Mouse (Mus musculus): ENCODE results near the gene Ror2.
A peak's percentile ranks its signal among the peaks of the same experiment; 100 is the strongest.

Ror2 gene

GRCm38 (mm10) chr13:53145511-53145910 is 140.4 kb downstream of the Ror2 start:
- ATAC-seq (ENCODE audit: insufficient number of reproducible peaks, low FRiP score, low TSS enrichment): no peak

GRCm38 (mm10) chr13:53143076-53143475 is 142.8 kb downstream of the Ror2 start:
- no peak for ATAC-seq (ENCODE audit: insufficient number of reproducible peaks, low FRiP score, low TSS enrichment)

DNA sequence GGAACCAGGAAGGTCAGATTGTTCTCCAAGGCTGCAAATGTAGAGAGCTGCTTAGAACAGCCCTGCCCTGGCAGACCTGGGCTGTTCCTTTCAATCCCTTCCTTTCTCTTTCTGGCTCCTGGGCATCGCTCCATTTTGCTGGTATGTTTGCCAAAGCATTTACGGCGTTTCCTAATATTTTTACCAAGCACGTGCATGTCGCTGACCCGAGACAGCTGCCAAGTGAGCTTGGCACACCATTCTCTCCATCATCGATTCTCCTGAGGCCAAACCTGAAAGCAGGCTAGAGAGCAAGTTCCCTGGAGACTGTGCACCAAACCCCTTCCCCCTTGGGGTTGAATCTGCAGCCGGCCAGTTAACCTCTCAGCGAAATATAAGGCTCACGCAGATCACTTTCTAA is 143.7 kb downstream of the Ror2 start:
- no peak for ATAC-seq (ENCODE audit: insufficient number of reproducible peaks, low FRiP score, low TSS enrichment)

DNA sequence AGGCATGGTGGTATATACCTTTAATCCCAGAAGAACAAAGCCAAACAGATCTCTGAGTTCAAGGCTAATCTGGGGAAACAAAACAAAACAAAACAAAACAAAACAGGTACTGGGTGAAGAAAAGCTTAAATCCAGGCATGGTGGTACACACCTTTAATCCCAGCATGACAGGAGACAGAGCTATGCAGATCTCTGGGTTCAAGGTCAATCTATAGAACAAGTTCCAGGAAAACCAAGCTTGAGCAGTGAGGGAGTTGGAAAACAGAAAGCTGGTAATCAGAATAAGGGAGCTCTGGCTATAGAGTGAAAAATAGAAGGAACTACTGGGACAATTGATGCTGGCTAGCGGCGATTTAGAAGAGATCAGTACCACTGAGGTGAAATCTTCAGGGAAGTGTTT is 145.6 kb downstream of the Ror2 start:
- ATAC-seq (ENCODE audit: insufficient number of reproducible peaks, low FRiP score, low TSS enrichment): no peak

GRCm38 (mm10) chr13:53130567-53130966 is 155.4 kb downstream of the Ror2 start:
- no peak for ATAC-seq (ENCODE audit: insufficient number of reproducible peaks, low FRiP score, low TSS enrichment)

DNA sequence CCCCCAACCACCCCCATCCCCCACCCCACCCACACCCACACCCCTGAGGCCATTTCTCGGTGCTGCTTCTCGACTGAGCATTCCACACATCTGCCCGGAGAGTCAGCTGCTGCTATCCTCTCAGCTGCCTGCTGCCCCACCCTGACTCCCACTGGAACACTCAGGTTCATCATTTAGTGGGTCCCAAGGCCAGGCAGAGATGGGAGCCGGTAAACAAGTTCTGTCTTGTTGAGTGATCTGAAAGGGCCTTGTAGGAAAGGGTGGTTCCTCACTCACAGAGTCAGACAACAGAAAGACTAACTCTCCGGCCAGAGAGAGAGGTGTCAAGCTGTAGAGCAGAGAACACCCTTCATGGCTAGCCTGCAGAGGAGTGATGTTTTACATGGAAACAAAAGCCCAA is 155.9 kb downstream of the Ror2 start:
- no peak for ATAC-seq (ENCODE audit: insufficient number of reproducible peaks, low FRiP score, low TSS enrichment)

DNA sequence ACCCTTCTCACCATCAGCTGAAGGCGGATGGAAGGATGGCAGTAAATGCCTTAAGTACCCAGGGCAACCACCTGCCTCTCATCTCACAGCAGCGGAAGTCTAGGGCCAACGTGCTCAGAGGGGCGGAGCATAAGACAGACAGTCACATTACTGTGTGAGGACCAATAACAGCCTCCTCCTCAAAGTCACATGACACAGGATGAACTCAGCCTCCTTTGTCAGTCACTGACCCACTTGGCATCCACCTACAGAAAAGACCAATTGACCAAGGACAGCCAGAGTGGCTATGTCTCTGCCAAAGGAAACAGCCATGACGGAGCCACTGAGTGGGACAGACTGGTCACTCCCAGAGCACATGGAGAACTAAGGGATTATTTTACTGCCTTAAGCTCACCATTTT is 160.3 kb downstream of the Ror2 start:
- no peak for ATAC-seq (ENCODE audit: insufficient number of reproducible peaks, low FRiP score, low TSS enrichment)

DNA sequence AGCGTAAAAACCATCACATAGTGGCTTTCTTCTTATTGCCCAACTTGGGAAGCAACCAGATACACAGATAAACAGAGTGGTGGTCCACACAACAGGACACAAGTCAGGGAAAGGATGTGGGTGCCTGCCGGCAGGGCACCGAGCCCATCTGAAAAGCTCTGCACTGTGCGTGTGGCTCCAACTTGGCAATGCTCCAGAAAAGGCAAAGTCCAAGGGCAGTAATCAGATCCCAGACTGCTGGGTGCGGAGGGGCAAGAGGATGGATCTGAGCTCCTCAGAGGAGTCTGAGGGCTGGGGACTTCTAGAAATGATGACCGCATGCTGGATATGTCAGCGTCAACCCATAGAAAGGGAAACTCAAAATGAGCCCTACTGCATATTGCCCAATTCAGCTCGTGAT is 163.8 kb downstream of the Ror2 start:
- no peak for ATAC-seq (ENCODE audit: insufficient number of reproducible peaks, low FRiP score, low TSS enrichment)

GRCm38 (mm10) chr13:53120906-53121305 is 165.0 kb downstream of the Ror2 start:
- ATAC-seq (ENCODE audit: insufficient number of reproducible peaks, low FRiP score, low TSS enrichment): no peak

DNA sequence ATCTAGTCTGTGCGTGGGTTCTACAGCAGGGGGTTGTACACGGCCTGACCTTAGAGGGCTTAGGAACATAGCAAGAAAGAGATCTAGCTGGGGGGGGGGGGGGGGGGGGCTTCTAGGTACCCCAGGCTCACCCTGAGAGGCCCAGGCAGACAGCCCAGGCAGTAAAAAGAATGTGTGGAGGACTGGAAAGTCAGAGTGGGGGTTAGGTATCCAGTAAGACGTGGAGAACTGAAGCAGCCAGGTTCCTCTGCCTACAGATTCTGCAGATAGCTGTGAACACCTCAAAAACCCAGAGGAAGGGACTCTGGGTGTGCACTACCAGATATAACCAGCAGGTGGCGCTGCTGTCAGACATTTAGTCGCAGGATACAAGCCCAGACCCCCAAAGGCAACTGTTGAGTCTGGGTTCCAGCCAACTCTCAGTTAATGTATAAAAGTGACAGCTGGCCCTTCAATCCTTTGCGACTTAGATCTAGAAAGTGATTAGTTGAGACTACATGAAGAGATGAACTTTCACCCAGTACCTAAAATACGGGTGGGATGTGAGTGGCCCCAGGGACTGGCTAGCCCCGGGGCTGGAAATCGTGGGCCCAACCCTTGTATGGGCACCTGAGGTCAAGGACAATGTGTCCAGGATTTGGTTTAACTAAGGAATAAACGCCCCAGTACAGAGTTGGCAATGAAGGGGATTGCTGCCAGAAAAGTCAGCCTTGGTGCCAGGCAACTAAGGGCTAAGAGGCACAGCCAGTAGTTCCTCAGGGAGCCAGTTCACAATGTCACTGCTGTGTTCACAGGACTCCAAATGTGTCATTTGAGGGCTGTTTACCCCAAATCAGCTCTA is 166.1 kb downstream of the Ror2 start:
- ATAC-seq (ENCODE audit: insufficient number of reproducible peaks, low FRiP score, low TSS enrichment): no peak

DNA sequence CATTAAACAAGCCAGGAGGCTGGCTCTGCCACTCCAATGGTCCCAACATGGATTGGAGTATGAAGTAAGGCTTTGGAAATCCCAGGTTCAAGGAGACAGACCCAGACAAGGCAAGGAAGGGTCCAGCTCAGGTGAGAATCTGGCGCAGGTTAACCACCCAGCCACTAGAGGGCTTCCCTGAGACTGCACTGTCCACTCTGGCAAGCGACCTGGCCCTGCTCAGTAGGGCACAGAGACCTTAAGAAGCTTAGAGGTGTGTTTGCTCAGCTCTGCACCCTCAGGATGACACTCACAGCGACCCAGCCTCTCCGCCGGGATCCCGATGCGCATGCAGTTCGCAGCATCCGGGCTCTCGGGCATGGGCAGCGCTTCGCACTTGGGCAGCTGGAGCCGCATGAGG is 167.5 kb downstream of the Ror2 start:
- no peak for ATAC-seq (ENCODE audit: insufficient number of reproducible peaks, low FRiP score, low TSS enrichment)

DNA sequence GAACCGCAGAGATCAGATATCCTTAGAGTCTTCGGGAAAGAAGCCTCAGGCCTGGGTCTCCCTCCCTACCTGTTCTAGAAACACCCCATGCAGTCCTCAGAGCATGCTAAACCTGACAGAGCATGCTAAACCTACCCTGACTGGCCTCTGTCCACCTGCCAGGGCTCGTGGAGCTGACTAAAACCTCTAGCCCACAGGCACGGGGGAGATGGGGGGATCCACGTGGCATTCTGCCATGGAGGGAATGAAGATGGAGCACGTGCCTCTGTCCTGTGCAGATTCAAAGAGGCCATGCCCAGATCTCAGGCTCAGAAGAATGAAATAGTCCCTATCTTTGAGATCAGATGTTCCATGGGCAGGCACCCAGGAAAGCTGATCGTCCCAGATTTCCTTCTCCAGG is 168.0 kb downstream of the Ror2 start:
- ATAC-seq (ENCODE audit: insufficient number of reproducible peaks, low FRiP score, low TSS enrichment): no peak

DNA sequence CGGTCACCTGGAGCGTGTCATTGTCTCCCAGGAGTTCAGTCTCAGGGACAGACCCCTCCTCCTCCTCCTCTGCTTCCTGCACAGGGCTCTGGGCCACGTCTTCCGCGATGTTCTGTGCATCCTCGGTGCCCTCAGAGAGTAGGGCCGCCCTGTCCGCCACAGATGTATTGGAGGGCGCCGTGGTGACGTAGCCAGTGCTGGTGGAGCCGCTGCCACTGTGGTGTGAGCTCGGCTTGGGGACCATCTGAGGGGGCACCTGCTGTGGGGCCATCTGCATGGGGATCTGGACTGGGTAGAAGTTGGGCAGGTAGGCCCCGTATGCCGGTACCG is 175.7 kb downstream of the Ror2 start:
- ATAC-seq (ENCODE audit: insufficient number of reproducible peaks, low FRiP score, low TSS enrichment): no peak

GRCm38 (mm10) chr13:53109560-53110248 is 176.2 kb downstream of the Ror2 start:
- ATAC-seq (ENCODE audit: insufficient number of reproducible peaks, low FRiP score, low TSS enrichment): peak; percentile 69

DNA sequence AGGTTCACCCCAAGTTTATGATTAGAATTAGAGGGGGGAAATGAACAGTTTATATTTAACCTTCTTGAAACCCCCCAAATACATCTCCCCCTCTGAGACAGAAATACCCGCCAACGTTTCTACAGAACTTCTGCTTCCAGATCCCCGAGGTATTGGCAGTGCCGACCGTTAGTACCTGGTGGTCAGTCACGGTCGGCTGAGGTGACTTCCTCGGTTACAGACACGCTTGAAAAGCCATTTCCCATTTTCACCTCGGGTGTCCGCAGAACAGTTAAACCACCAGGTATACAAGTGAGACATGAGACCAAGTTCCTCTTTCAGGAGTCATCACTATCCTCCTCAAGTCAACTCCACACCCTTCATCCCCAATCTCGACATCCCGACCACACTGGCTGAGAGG is 179.2 kb downstream of the Ror2 start:
- no peak for ATAC-seq (ENCODE audit: insufficient number of reproducible peaks, low FRiP score, low TSS enrichment)

DNA sequence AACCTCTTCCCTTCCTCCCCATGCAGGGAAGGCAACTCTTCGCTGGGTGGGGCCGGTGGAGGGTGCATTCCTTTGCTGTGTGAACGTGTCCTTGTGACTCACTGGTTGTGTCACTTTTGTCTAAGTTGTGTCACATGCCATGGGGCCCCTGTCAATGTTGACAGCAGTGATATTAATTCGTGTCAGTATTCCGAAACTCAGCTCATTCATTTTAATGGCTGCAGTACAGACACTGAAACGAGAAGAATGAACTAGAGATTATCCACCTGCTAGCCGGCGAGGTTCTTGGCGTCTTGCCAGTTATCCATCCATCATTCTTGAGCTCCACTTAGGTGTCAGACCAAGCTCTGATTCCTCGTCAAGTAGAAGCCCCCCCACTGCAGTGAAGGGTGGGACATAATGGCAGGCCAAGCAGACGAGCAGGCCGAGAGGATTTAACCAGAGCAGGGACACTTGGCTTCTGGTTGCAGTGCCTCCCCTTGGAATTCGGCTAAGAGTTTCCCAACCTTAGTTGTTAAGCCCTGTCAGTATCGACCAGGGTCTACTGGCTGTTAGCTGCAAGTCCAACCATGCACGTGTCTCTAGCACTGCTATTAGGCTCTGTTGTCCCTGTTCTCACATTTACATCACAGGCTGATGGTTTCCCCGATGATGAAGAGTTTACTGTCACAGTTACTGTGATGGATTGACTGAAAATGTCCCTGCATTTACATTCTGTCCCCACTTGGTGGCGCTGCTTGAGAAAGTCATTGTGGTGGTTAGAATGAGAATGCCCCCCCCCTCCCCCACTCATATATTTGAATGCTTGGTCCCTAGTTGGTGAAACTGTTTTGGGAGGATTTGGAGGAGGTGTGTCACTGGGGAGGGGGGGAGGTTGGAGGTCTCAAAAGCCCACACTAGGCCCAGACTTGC is 185.9 kb downstream of the Ror2 start:
- ATAC-seq (ENCODE audit: insufficient number of reproducible peaks, low FRiP score, low TSS enrichment): no peak

GRCm38 (mm10) chr13:53096615-53097014 is 189.3 kb downstream of the Ror2 start:
- peak; percentile 40; the same call in 1 of the 2 replicates for ATAC-seq (ENCODE audit: insufficient number of reproducible peaks, low FRiP score, low TSS enrichment)

- no peak for ATAC-seq (ENCODE audit: insufficient number of reproducible peaks, low FRiP score, low TSS enrichment)
Measured at GRCm38 (mm10) chr13:53095222-53095621, 190.7 kb downstream of the Ror2 start.

DNA sequence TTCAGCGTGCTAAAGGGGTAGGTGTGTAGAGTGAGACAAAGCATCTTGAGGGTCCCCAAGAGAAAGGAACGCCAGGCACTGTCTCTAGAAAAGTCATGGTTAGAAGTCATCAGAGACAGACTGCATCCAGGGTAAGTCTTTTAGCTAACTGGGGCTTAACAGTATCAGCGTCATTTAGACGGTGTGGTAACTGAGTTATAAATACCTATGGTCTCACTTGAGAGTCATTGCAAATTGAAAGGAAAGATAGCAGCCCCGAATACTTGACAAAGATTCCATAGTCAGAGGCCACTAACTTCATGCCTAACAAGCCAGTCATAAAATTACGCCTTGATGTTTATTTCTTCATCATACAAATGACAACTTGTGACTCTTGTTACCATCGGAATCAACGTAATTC is 191.3 kb downstream of the Ror2 start:
- no peak for ATAC-seq (ENCODE audit: insufficient number of reproducible peaks, low FRiP score, low TSS enrichment)

DNA sequence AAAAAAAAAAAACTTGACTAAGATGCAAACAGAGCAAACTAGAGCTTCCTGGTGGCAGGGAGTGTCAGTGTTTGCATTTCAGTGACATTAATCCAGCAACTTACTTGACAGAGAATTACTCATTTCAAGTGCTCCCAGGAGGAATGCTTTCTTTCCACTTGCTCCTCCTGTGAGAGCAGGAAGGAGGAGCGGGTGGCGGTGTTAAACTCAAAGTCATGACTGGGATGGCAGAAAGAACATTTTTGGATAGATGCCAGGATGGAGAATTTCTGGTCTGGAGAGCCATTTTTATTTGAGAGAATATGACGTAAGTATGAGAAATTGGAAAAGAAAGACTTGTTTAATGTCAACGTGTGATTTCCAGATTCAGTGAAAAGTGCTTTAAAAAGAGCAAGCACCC is 192.5 kb downstream of the Ror2 start:
- ATAC-seq (ENCODE audit: insufficient number of reproducible peaks, low FRiP score, low TSS enrichment): no peak
